Mouse (Mus musculus) lung, postnatal 0 days (tissue): ENCODE results near the gene BC107364.
"Not testable (repeated sequence)": the region's sequence is repeated elsewhere in the genome, so short reads cannot be mapped to it uniquely, and the experiment has no call there.

Experiments used
- CTCF ChIP-seq: IDR thresholded peaks from 2 replicates; pipeline ENCODE4 v1.5.1; 2016; ENCODE audit warnings: antibody characterized with exemption, mild to moderate bottlenecking
- EP300 ChIP-seq: IDR thresholded peaks from 2 replicates; pipeline ENCODE4 v1.6.1; 2016; ENCODE audit warnings: antibody characterized with exemption, mild to moderate bottlenecking, control low read depth

GRCm38 (mm10) chr3:96452262-96452661, at the start of gene BC107364:
- TF ChIP-seq CTCF, EP300: not testable (repeated sequence)
